ENCODE assay signal across 9 mouse cellular contexts in the genomic region with DNA sequence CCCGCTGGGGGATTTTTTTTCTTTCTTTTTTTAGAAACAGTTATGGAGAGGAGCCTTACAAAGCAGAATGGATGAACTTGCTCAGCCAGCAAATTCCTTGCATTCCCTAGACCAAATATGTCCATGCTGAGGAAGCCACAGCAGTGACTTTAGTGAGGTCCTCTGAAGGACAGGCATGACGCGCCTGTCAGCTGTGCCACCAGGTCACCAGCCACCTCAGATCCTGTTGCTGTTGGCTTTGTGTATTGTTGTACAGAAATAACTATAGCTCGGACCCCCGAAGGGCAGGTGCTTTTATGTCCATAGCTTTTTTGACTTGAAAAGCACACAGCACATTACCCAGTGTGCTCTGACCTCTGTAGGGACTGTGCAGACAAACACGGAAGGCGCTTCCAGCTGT. TPM values are rescaled to one million over a fixed set of nuclear protein-coding genes. Genes with fewer than 3 reads are reported as not detected.
A peak's percentile ranks its signal among the peaks of the same experiment; 100 is the strongest.
DNase-seq lines count a peak whose midpoint lies in the region; ATAC-seq lines count a peak whose summit lies in the region.
"Had no signal": no experiment of that assay in that cellular context is flagged by ENCODE, and none has a peak within 500 bp of the region (broad histone marks: within the 10 kb centered on the region; RNA-seq: fewer than 3 reads in every experiment).

No protein-coding gene starts in this region.

- intact Hi-C loops in gastrocnemius, postnatal 36 days (cut with DNase I), result loop anchor here (2.0 to 10.0 kb wide), 4 partner anchors 65 to 941 kb away; a partner anchor contains a TSS
- intact Hi-C loops in heart, postnatal 25 days (cut with DNase I), result loop anchor here (2.0 to 10.0 kb wide), 4 partner anchors 65 to 943 kb away; a partner anchor contains a TSS

- DNase-seq in gastrocnemius, adult 18-20 months (ENCODE audit: low spot score), result peak; percentile 21
- DNase-seq in gastrocnemius, postnatal 36 days, result no peak
- DNase-seq in adrenal gland, postnatal 36 days, result peak; percentile 46 to 54
- peak; percentile 17 for DNase-seq in heart, postnatal 25 days (ENCODE audit: low spot score)
- peak; percentile 48 for DNase-seq in lung, postnatal 10 days
- no peak for DNase-seq in urinary bladder, postnatal 14 days (ENCODE audit: low spot score)
- DNase-seq in right cerebral cortex, postnatal 25 days, result no peak
- DNase-seq: cerebellum, postnatal 10 days had no signal

- ATAC-seq in inflammation-experienced regulatory T-cells, adult 6 months, result no peak

RNA-seq across cellular contexts. Expression of a gene that starts 38.1 kb away (rescaled TPM):
- 10 to 100 TPM; 28.1 to 28.7 TPM for total RNA-seq in gastrocnemius, adult 18-20 months (2021)
- total RNA-seq in gastrocnemius, postnatal 36 days (2021), result 10 to 100 TPM; 20.9 to 21.7 TPM
- 10 to 100 TPM; 23.0 to 29.0 TPM for total RNA-seq in adrenal gland, postnatal 36 days (2021)
- 10 to 100 TPM; 20.4 to 21.5 TPM for total RNA-seq in heart, postnatal 25 days (2021)
- polyA plus RNA-seq in inflammation-experienced regulatory T-cells, adult 6 months (2017; shearing (Covaris generic)), result 10 to 100 TPM in 2 of 3 experiments, 1 to 10 TPM in 1; 8.4 to 13.6 (median 11.5) TPM

Comparison
In these comparisons a context has a peak if more than half of its experiments do, and no peak if none do; other contexts are left out.
1. DNase-seq: peak in gastrocnemius, adult 18-20 months (single experiment), adrenal gland, postnatal 36 days (2 of 2), heart, postnatal 25 days (single experiment) and lung, postnatal 10 days (single experiment); none in gastrocnemius, postnatal 36 days (0 of 2), urinary bladder, postnatal 14 days (single experiment) and right cerebral cortex, postnatal 25 days (single experiment).